Mouse (Mus musculus) testis, adult 2 months (tissue): ENCODE measurements around the gene Slc26a9.

Source experiments
- CTCF ChIP-seq: fragments of 200-500 bp; IDR thresholded peaks from 2 replicates; pipeline ENCODE4 v1.5.1; 2012; ENCODE audit warnings: low read depth, mild to moderate bottlenecking, inconsistent platforms, low read length, moderate library complexity; ENCODE audit not compliant: control insufficient read depth, insufficient read depth, insufficient replicate concordance
- POLR2A ChIP-seq: fragments of 200-500 bp; IDR thresholded peaks from 2 replicates; pipeline ENCODE4 v1.6.1; 2012; ENCODE audit warnings: low read depth, mild to moderate bottlenecking, inconsistent platforms, low read length, moderate library complexity; ENCODE audit not compliant: control insufficient read depth

GRCm38 (mm10) chr1:131700447-131700846 is 43.4 kb upstream of the Slc26a9 start:
- TF ChIP-seq CTCF (no peak), POLR2A (no peak)
